Mouse (Mus musculus) retina, postnatal 7 days (tissue): ENCODE data around the gene Oxct2b.
"Not testable (repeated sequence)": the region's sequence is repeated elsewhere in the genome, so short reads cannot be mapped to it uniquely, and the experiment has no call there.

Source experiments
- DNase-seq: peaks from one replicate; pipeline ENCODE4 v3.0.0-alpha.2; 2012; ENCODE audit warnings: low read depth, low spot score

Oxct2b gene

DNA sequence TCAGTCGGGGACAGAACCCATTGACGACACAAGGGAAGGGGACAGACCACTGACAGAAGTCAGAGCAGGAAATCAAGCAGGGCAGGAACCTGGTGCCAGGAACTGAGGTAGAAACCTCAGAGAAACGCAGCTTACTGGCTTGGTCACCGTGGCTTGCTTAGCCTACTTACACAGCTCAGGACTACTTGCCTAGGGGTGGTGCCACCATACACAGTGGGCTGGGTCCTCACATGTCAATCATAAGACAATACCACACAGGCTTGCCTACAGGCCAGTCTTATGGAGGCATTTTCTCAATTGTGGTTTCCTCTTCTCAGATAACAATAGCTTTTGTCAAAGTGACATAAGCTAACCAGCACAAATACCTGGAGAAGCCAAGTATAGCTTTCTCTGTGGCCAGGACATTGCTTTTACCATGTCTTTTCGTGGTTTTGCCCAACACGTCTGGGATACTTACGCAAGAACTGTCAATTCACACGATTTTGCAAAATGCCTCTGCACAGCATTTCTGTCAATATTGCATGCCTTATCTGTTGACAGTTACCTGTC lies 3.8 kb upstream of the Oxct2b start:
- DNase-seq = no peak

- DNase-seq = not testable (repeated sequence)
Observed at GRCm38 (mm10) chr4:123114651-123115050, 1.4 kb upstream of the Oxct2b start.

- DNase-seq = not testable (repeated sequence)
Observed at GRCm38 (mm10) chr4:123116640-123117039, 574 bp downstream of the Oxct2b start.

GRCm38 (mm10) chr4:123121286-123121685 lies 5.2 kb downstream of the Oxct2b start:
- no peak for DNase-seq

DNA sequence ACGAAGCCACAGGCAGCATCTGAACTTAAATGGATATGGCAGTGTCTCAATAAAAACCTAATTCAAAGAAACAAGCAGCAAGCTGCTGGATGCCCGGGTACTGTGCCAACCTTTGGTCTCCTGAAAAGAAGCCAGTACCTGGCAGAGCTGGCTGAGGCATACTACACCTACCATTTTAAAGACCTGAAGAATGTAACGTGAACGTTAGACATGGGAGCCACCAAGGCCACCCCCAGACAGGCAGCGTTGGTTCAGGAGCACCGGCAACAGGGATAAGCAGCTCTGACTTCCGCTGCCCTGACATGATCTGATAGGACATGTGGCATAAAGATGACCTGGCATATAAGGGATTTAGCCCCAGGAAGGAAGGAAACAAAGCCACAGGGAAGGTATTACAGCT lies 10.6 kb downstream of the Oxct2b start:
- no peak for DNase-seq

GRCm38 (mm10) chr4:123127051-123127450 lies 11.0 kb downstream of the Oxct2b start:
- no peak for DNase-seq

- no peak for DNase-seq
Observed at GRCm38 (mm10) chr4:123137551-123137950, 21.5 kb downstream of the Oxct2b start.

GRCm38 (mm10) chr4:123139513-123140154 lies 23.6 kb downstream of the Oxct2b start, which contains the start of gene Ppie:
Gene Ppie (minus strand): TSS chr4:123139951.
- DNase-seq = peak; percentile 78

DNA sequence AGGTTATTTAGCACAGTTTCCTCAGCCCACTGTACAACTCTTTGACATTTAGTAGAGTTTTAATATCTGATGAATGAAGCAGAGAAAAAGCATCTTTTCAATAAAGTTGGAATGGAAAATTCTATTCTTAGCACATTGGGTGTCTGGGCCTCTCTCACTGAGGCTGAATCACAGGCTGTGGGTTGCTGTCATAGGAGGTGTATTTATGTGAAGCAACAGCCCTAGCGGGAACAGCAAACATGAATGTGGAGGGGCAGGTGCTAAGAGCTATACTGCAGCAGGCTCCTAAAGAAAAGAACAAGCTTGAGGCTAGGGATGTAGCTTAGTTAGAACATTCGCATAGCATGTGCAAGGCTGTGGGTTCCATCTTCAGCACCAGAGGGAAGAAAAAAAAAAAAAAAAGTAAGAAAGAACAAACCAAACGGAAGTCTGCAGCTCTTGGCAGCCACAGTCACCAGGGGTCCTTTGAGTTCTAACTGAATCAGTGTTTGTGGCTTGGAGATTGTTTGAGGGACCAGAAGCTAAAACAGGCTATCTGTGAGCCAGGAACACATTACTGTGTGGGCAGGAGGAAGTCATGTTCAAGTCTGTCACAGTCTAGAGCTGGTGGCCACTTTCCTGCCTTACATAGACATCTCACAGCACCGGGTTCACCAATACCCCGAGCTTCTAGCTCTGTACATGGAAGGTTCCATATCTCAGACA lies 31.5 kb downstream of the Oxct2b start:
- no peak for DNase-seq

- DNase-seq = no peak
Observed at GRCm38 (mm10) chr4:123152003-123152402, 35.9 kb downstream of the Oxct2b start.

GRCm38 (mm10) chr4:123152976-123153375 lies 36.9 kb downstream of the Oxct2b start:
- no peak for DNase-seq

DNA sequence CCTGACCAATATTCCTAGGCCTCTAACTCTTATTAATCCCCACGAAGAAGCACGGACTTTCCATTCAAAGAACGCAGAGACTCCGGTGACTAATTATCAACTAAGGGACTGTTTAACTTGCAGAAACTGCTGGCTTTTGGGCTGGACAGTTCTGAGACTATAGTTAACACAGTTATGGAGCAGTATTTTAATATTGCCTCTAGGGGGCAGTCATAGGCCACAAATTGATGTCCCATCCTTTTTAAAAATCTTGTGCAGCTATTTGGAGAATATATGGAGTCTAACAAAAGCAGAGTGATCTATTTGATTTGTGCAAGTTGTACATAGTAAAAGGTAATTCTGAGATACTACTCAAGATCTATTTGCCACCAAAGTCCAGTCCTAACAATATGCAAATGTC lies 38.9 kb downstream of the Oxct2b start:
- DNase-seq = peak; percentile 55

DNA sequence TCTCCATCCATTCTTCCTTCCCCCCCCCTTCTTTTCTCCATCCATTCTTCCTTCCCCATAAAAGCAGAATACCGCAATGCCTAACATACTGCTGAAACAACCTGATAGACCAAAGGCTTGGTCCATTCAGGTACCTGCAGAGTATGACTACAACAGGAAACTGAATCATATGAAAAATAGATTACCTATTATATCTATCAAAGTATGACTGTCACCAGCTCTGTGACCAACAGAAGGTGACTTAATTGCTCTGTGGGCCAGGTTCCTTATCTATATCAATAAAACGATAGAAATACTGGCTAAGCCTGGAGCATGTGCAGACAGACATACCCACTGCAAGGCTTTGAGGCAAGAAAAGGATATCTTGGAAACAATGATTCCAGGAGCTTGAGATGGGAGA lies 39.4 kb downstream of the Oxct2b start:
- no peak for DNase-seq

DNA sequence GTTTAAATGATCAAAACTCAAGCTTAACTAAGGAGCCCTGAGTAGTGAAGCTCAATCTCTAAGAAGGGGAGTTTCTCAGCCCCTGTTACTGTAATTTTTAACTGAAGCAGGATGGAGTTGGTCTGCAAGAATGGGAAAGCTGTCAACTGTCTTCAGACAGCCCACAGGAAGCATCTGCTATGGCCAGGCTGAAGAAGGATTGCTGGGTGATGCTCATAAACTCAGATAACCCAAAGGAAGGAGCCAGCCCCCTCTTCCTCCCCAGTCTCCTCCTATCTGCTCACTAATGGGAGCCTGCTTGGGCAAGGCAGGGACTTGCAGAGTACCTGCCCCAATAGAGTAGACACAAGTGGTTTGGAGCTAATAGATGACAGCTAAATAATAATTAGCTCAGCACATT lies 39.8 kb downstream of the Oxct2b start:
- DNase-seq = no peak

GRCm38 (mm10) chr4:123160571-123160970 lies 44.5 kb downstream of the Oxct2b start:
- DNase-seq = no peak

DNA sequence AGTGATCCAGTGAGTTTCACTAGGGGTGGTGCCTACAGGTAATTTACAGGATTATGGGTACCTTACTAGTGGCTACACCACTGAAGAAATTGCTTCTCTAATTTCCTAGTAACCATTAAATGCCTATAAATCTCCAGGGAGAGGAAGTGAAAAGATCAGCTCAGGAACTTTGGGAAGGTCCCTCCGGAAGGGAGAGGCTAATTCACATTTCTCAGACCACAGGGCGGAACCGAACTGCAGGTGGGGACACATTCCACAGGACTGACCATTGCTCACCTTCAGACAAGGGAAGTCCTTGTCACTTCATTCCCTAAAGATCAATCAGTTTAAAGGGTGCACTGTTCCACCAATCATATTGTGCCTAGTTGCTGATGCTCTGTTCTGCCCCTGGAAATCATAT lies 45.2 kb downstream of the Oxct2b start:
- not testable (repeated sequence) for DNase-seq

GRCm38 (mm10) chr4:123162305-123162917 lies 46.3 kb downstream of the Oxct2b start:
- DNase-seq = peak; percentile 66

DNA sequence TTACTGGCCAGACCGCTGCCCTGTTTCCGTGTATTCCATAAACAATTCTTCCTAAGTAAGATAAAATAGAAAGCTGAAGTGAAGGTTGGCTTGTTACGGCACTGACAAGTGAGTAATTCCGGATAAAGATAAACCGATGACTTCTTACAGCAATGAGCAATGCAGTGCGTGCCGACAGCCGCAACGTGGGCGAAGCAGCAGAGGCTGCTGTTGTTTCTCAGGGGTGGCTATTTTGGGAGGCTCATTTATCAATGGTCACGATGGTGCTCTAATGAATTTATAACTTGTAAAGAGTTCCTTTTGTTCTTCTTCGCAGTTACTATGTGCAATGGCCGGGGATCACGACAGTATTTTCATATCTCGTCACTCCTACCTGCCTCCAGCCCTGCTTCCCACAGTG lies 48.1 kb downstream of the Oxct2b start:
- DNase-seq = no peak
